Comparison of ENCODE assay signal across 9 mouse cellular contexts in the genomic region with DNA sequence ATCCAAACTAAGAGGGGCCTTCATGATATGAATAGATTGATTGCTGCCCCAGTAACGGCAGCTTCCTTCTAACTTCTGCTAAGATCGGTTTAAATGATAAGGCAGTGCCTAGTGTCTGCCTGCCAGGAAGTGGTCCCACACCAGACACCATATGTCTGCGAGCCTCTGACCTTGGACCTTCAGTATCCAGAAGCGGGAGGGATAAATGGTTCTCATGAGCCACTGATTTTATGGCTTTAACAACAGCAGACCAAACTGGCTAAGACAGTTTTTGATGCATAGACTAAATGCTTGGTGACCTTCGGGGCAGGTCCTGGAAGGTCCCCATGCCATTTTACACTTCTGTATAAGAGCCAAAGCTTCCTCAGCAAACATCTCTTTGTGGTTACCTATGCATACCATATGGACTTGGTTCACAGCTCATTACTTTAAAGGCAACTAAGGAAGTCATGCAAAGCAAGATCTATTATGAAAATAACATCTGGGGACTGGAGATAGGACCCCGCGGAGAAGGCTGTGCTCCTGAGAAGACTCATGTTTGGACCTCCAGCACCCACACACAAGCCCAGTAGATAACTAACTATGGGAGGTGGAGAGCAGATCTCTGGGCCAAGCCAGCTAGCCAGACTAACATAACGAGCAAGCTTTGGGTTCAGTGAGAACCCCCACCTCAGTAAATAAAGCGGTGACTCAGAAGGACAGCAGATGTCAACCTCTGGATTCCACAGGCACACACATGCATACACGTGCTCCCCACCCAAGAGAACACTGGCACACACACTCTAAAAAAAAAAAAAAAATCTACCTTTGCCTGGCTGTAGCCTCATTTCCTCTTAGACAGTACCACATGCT. TPM values are rescaled to one million over a fixed set of nuclear protein-coding genes. Genes with fewer than 3 reads are reported as not detected.
DNase-seq lines count a peak whose midpoint lies in the region; ATAC-seq and TF ChIP-seq lines count a peak whose summit lies in the region.
"Had no signal": no experiment of that assay in that cellular context is flagged by ENCODE, and none has a peak within 500 bp of the region (broad histone marks: within the 10 kb centered on the region; RNA-seq: fewer than 3 reads in every experiment).

No protein-coding gene starts in this region.

- no peaks in the 10 kb centered on the region for H3K36me3 ChIP-seq in intestine, embryonic 14.5 days (ENCODE audit: control insufficient read depth, insufficient read depth, low read length)
- no peaks in the 10 kb centered on the region for H3K36me3 ChIP-seq in intestine, postnatal 0 days (ENCODE audit: control insufficient read depth, insufficient read depth)
- no peaks in the 10 kb centered on the region for H3K36me3 ChIP-seq in limb, embryonic 11.5 days (ENCODE audit: control insufficient read depth, insufficient read depth, low read length)
- no peaks in the 10 kb centered on the region for H3K36me3 ChIP-seq in neural tube, embryonic 13.5 days
- no peaks in the 10 kb centered on the region for H3K36me3 ChIP-seq in midbrain, embryonic 11.5 days (ENCODE audit: control insufficient read depth, insufficient read depth, low read length)

- peaks cover 19% of the 10 kb centered on the region for H3K4me1 ChIP-seq in intestine, embryonic 14.5 days (replicated peaks; ENCODE audit: control insufficient read depth, insufficient read depth, low read length)
- H3K4me1 ChIP-seq in intestine, postnatal 0 days (replicated peaks; ENCODE audit: control insufficient read depth, insufficient read depth, low read length), result no peaks in the 10 kb centered on the region
- peaks cover 13% of the 10 kb centered on the region for H3K4me1 ChIP-seq in limb, embryonic 11.5 days (ENCODE audit: control insufficient read depth, insufficient read depth, low read length)
- H3K4me1 ChIP-seq in neural tube, embryonic 13.5 days (replicated peaks), result peaks cover 31% of the 10 kb centered on the region; the same call in 1 of the 2 replicates
- H3K4me1 ChIP-seq in midbrain, embryonic 11.5 days (ENCODE audit: control insufficient read depth, insufficient read depth, low read length), result no peaks in the 10 kb centered on the region

- no peak overlapping the region for H3K4me2 ChIP-seq in intestine, embryonic 14.5 days (ENCODE audit: low read length)
- no peak overlapping the region for H3K4me2 ChIP-seq in intestine, postnatal 0 days (replicated peaks; ENCODE audit: low read depth)
- no peak overlapping the region for H3K4me2 ChIP-seq in limb, embryonic 11.5 days (ENCODE audit: low read depth, severe bottlenecking)
- no peak overlapping the region for H3K4me2 ChIP-seq in neural tube, embryonic 13.5 days
- no peak overlapping the region for H3K4me2 ChIP-seq in midbrain, embryonic 11.5 days

- no peaks in the 10 kb centered on the region for H3K9me3 ChIP-seq in intestine, embryonic 14.5 days (ENCODE audit: control insufficient read depth, low read length)
- no peaks in the 10 kb centered on the region for H3K9me3 ChIP-seq in intestine, postnatal 0 days (ENCODE audit: control insufficient read depth)
- no peaks in the 10 kb centered on the region for H3K9me3 ChIP-seq in limb, embryonic 11.5 days (ENCODE audit: control insufficient read depth, low read length)
- no peaks in the 10 kb centered on the region for H3K9me3 ChIP-seq in neural tube, embryonic 13.5 days
- H3K9me3 ChIP-seq in midbrain, embryonic 11.5 days (ENCODE audit: control insufficient read depth, low read length), result no peaks in the 10 kb centered on the region

- peak overlapping the region; percentile 24 for H3K27ac ChIP-seq in intestine, embryonic 14.5 days (ENCODE audit: low read depth)
- no peak overlapping the region for H3K27ac ChIP-seq in intestine, postnatal 0 days (ENCODE audit: low read depth, low read length)
- H3K27ac ChIP-seq in limb, embryonic 11.5 days (replicated peaks; ENCODE audit: low read depth, low read length), result peak overlapping the region; percentile 30; the same call in 1 of the 2 replicates
- H3K27ac ChIP-seq in neural tube, embryonic 13.5 days (replicated peaks), result 0 out of 2 replicates have a peak overlapping the region, but pooled peaks have one; percentile 23
- H3K27ac ChIP-seq in midbrain, embryonic 11.5 days (ENCODE audit: low read depth, low read length), result no peak overlapping the region

- H3K27me3 ChIP-seq in intestine, embryonic 14.5 days (replicated peaks; ENCODE audit: control insufficient read depth, insufficient read depth, low read length), result no peaks in the 10 kb centered on the region
- H3K27me3 ChIP-seq in intestine, postnatal 0 days (replicated peaks; ENCODE audit: control insufficient read depth, insufficient read depth, low read length), result no peaks in the 10 kb centered on the region
- no peaks in the 10 kb centered on the region for H3K27me3 ChIP-seq in limb, embryonic 11.5 days (ENCODE audit: control insufficient read depth, insufficient read depth, low read length)
- no peaks in the 10 kb centered on the region for H3K27me3 ChIP-seq in neural tube, embryonic 13.5 days
- no peaks in the 10 kb centered on the region for H3K27me3 ChIP-seq in midbrain, embryonic 11.5 days (ENCODE audit: control insufficient read depth, insufficient read depth, low read length)

- no peak for ATAC-seq in intestine, embryonic 14.5 days (replicated peaks; ENCODE audit: low FRiP score, low TSS enrichment, low read depth)
- no peak for ATAC-seq in intestine, postnatal 0 days
- ATAC-seq in activated CD4-positive, CD25-positive, alpha-beta regulatory T cell, adult 4 months, result peak; percentile 27
- no peak for ATAC-seq in limb, embryonic 11.5 days (ENCODE audit: insufficient number of reproducible peaks, low FRiP score, low TSS enrichment, low read depth)
- ATAC-seq in neural tube, embryonic 13.5 days (ENCODE audit: low read depth), result no peak
- ATAC-seq in midbrain, embryonic 11.5 days (ENCODE audit: low FRiP score), result no peak

- no peak overlapping the region for H3K9ac ChIP-seq in intestine, embryonic 14.5 days (ENCODE audit: low read length)
- no peak overlapping the region for H3K9ac ChIP-seq in intestine, postnatal 0 days (ENCODE audit: low read depth, low read length)
- no peak overlapping the region for H3K9ac ChIP-seq in limb, embryonic 11.5 days (ENCODE audit: low read length)
- H3K9ac ChIP-seq in neural tube, embryonic 13.5 days, result no peak overlapping the region
- no peak overlapping the region for H3K9ac ChIP-seq in midbrain, embryonic 11.5 days (ENCODE audit: low read length)

- 40% methylated on average over 10 of the region's 10 CpGs for WGBS in intestine, embryonic 14.5 days
- WGBS in intestine, postnatal 0 days, result 41% methylated on average over 10 of the region's 10 CpGs
- WGBS in limb, embryonic 11.5 days, result 31% methylated on average over 10 of the region's 10 CpGs
- WGBS in neural tube, embryonic 13.5 days, result 66% methylated on average over 10 of the region's 10 CpGs
- 84% methylated on average over 10 of the region's 10 CpGs for WGBS in midbrain, embryonic 11.5 days

- DNase-seq in intestine, embryonic 14.5 days (ENCODE audit: low spot score), result no peak
- DNase-seq in limb, embryonic 11.5 days (ENCODE audit: low spot score), result no peak
- no peak for DNase-seq in midbrain, embryonic 11.5 days (ENCODE audit: low spot score, missing footprints)
- DNase-seq in layer of hippocampus, postnatal 14 days (ENCODE audit: low spot score in 2 of 2), result no peak
- no peak for DNase-seq in spleen, adult 12 weeks (ENCODE audit: low spot score)
- DNase-seq: kidney, postnatal 4 days had no signal

- no peak overlapping the region for H3K4me3 ChIP-seq in intestine, embryonic 14.5 days (ENCODE audit: low read depth, low read length)
- no peak overlapping the region for H3K4me3 ChIP-seq in intestine, postnatal 0 days (ENCODE audit: low read depth, low read length)
- no peak overlapping the region for H3K4me3 ChIP-seq in limb, embryonic 11.5 days (ENCODE audit: low read depth, low read length)
- no peak overlapping the region for H3K4me3 ChIP-seq in neural tube, embryonic 13.5 days
- H3K4me3 ChIP-seq in midbrain, embryonic 11.5 days (ENCODE audit: low read depth, low read length), result no peak overlapping the region

- no peak for TF ChIP-seq CTCF in intestine, postnatal 0 days (IDR thresholded peaks at IDR 0.05; ENCODE audit: low read depth)

RNA-seq across cellular contexts. Expression of a gene that starts 26.5 kb away (rescaled TPM):
- polyA plus RNA-seq in intestine, embryonic 14.5 days (2014; fragmentation: Nextera tagmentation; extraction: Ambion mirVana), result 31.1 and 31.4 TPM in 2 replicates
- polyA plus RNA-seq in intestine, postnatal 0 days (2015; fragmentation: Nextera tagmentation; extraction: Ambion mirVana), result 10.4 and 11.8 TPM in 2 replicates
- polyA plus RNA-seq in activated CD4-positive, CD25-positive, alpha-beta regulatory T cell, adult 4 months (2017; shearing (Covaris generic)), result 100 to 1,000 TPM in 1 of 2 experiments, 10 to 100 TPM in 1; 99.6 to 101 TPM
- polyA plus RNA-seq in limb, embryonic 11.5 days (2014; fragmentation: Nextera tagmentation; extraction: Ambion mirVana), result 13.9 and 17.5 TPM in 2 replicates
- polyA plus RNA-seq in neural tube, embryonic 13.5 days (2015; fragmentation: Nextera tagmentation; extraction: Ambion mirVana), result 21.6 and 28.0 TPM in 2 replicates
- 10.8 and 11.5 TPM in 2 replicates for polyA plus RNA-seq in midbrain, embryonic 11.5 days (2014; fragmentation: Nextera tagmentation; extraction: Ambion mirVana)
- total RNA-seq in layer of hippocampus, postnatal 14 days (2021), result 100 to 1,000 TPM in 1 of 2 experiments, 10 to 100 TPM in 1; 98.9 to 105 TPM

RNA-seq across cellular contexts. Expression of a gene that starts 36.8 kb away (rescaled TPM):
- polyA plus RNA-seq in intestine, embryonic 14.5 days (2014; fragmentation: Nextera tagmentation; extraction: Ambion mirVana), result 26.9 and 35.0 TPM in 2 replicates
- 46.8 and 48.3 TPM in 2 replicates for polyA plus RNA-seq in intestine, postnatal 0 days (2015; fragmentation: Nextera tagmentation; extraction: Ambion mirVana)
- 10 to 100 TPM; 44.8 to 45.0 TPM for polyA plus RNA-seq in activated CD4-positive, CD25-positive, alpha-beta regulatory T cell, adult 4 months (2017; shearing (Covaris generic))
- 23.8 and 26.9 TPM in 2 replicates for polyA plus RNA-seq in limb, embryonic 11.5 days (2014; fragmentation: Nextera tagmentation; extraction: Ambion mirVana)
- 34.9 and 37.3 TPM in 2 replicates for polyA plus RNA-seq in neural tube, embryonic 13.5 days (2015; fragmentation: Nextera tagmentation; extraction: Ambion mirVana)
- polyA plus RNA-seq in midbrain, embryonic 11.5 days (2014; fragmentation: Nextera tagmentation; extraction: Ambion mirVana), result 26.5 and 27.8 TPM in 2 replicates
- 10 to 100 TPM; 48.6 to 52.8 TPM for total RNA-seq in layer of hippocampus, postnatal 14 days (2021)

Comparison
In these comparisons a context has a peak if more than half of its experiments do, and no peak if none do; other contexts are left out.
1. H3K27ac ChIP-seq: peak in intestine, embryonic 14.5 days (single experiment), limb, embryonic 11.5 days (single experiment) and neural tube, embryonic 13.5 days (single experiment); none in intestine, postnatal 0 days (single experiment) and midbrain, embryonic 11.5 days (single experiment).